Mouse (Mus musculus) ES-E14 (cell line): ENCODE data around the gene Usp35. TPM values are rescaled to one million over a fixed set of nuclear protein-coding genes. Genes with fewer than 3 reads are reported as not detected.

Experiments used
- DNase-seq: peaks from one replicate; pipeline ENCODE4 v3.0.0-alpha.2; 2013; ENCODE audit warnings: low read depth, low spot score
- H3K27ac ChIP-seq: 2 replicates; pipeline ENCODE4 v1.5.1; 2012; ENCODE audit warnings: low read depth, mild to moderate bottlenecking, low read length, moderate library complexity, mixed read lengths; ENCODE audit not compliant: poor library complexity, insufficient read depth, severe bottlenecking
- H3K36me3 ChIP-seq: 2 replicates; pipeline ENCODE4 v1.6.1; 2012; ENCODE audit warnings: mild to moderate bottlenecking, low read length, moderate library complexity, mixed read lengths; ENCODE audit not compliant: control insufficient read depth, poor library complexity, insufficient read depth, severe bottlenecking
- H3K4me1 ChIP-seq, 2 experiments: fragments of 150-350 bp in 1 of 2; sonication (generic) in 1 of 2; 2 replicates each; pipeline ENCODE4 v1.6.1; 2012; ENCODE audit warnings: low read length in 2 of 2, mild to moderate bottlenecking in 1 of 2, mixed read lengths in 1 of 2; ENCODE audit not compliant: control insufficient read depth in 2 of 2, insufficient read depth in 2 of 2, poor library complexity in 1 of 2
- H3K4me3 ChIP-seq, 2 experiments: fragments of 150-350 bp in 1 of 2; sonication (generic) in 1 of 2; 2 replicates each; pipeline ENCODE4 v1.5.1; 2012; ENCODE audit warnings: low read length in 2 of 2, low read depth in 1 of 2, mild to moderate bottlenecking in 1 of 2, mixed read lengths in 1 of 2; ENCODE audit not compliant: insufficient read depth in 1 of 2, poor library complexity in 1 of 2, severe bottlenecking in 1 of 2
- H3K9ac ChIP-seq: 2 replicates; pipeline ENCODE4 v1.6.1; 2012; ENCODE audit warnings: low read depth, mild to moderate bottlenecking, low read length, mixed read lengths; ENCODE audit not compliant: poor library complexity, insufficient read depth, severe bottlenecking
- H3K9me3 ChIP-seq: fragments of 150-350 bp; sonication (generic); 2 replicates; pipeline ENCODE4 v1.6.1; 2012; ENCODE audit warnings: low read depth, mild to moderate bottlenecking, low read length; ENCODE audit not compliant: control insufficient read depth, insufficient read depth
- CHD2 ChIP-seq: IDR thresholded peaks from 2 replicates; pipeline ENCODE4 v1.6.1; 2014; ENCODE audit warnings: mild to moderate bottlenecking, low read depth, low read length, inconsistent platforms
- HCFC1 ChIP-seq: IDR thresholded peaks from 2 replicates; pipeline ENCODE4 v1.6.1; 2012; ENCODE audit warnings: low read length, inconsistent platforms, borderline replicate concordance; ENCODE audit not compliant: insufficient read depth
- MAFK ChIP-seq: IDR thresholded peaks from 2 replicates; pipeline ENCODE4 v1.6.1; 2014; ENCODE audit warnings: mild to moderate bottlenecking, low read depth, low read length, inconsistent platforms; ENCODE audit not compliant: insufficient read depth
- ZC3H11A ChIP-seq: IDR thresholded peaks from 2 replicates; pipeline ENCODE4 v1.6.1; 2012; ENCODE audit warnings: low read depth, mild to moderate bottlenecking, inconsistent platforms, low read length, borderline replicate concordance
- ZNF384 ChIP-seq: IDR thresholded peaks from 2 replicates; pipeline ENCODE4 v1.6.1; 2012; ENCODE audit warnings: low read depth, low read length, inconsistent platforms
- in situ Hi-C, 2 experiments: fragments of 600-800 bp; cut with MboI; formaldehyde crosslinking; loops; one replicate each; pipeline ENCODE4 v1.15.1; 2025; ENCODE audit warnings: low sequenced_read_pairs in 2 of 2, inconsistent platforms in 1 of 2; ENCODE audit not compliant: unreplicated experiment in 2 of 2
- total RNA-seq: library from RNA; depleted of rRNA; stranded (reverse); fragments of 300-350 nt; gene quantifications from 2 replicates; pipeline ENCODE4 v1.2.3, GENCODE M21; 2012; rRNA removed

Gene Usp35
- total RNA-seq, 1 experiment, result 5.8 TPM

DNA sequence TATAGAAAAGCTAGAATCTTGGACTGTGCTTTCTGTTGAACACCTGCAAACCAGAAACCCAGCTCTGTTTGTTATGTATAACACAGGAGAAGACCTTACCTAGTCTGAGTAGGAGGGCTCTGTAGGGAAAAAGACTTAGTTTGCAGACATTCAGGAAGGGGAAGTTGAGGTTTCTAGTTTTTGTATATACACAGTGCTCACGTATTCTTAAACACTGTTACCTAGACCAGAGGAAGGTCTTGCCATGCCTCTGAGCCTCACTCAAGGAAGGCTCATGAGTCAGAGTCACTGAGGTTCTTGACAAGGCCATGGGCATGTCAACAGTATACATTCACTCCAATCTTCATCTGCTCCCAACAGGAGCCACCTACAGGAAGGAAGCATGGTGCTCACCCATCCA is 60.8 kb downstream of the Usp35 start:
- H3K9ac ChIP-seq, result no peak overlapping the region
- no peak for DNase-seq
- no peaks in the 10 kb centered on the region for H3K4me1 ChIP-seq
- in situ Hi-C loops, result no loop called here
- H3K36me3 ChIP-seq, result no peaks in the 10 kb centered on the region
- TF ChIP-seq HCFC1, result no peak
- TF ChIP-seq CHD2, result no peak
- no peak for TF ChIP-seq ZC3H11A
- no peak for TF ChIP-seq ZNF384
- no peak for TF ChIP-seq MAFK
- H3K9me3 ChIP-seq, result no peaks in the 10 kb centered on the region
- H3K27ac ChIP-seq, result no peak overlapping the region
- H3K4me3 ChIP-seq, result no peak overlapping the region

DNA sequence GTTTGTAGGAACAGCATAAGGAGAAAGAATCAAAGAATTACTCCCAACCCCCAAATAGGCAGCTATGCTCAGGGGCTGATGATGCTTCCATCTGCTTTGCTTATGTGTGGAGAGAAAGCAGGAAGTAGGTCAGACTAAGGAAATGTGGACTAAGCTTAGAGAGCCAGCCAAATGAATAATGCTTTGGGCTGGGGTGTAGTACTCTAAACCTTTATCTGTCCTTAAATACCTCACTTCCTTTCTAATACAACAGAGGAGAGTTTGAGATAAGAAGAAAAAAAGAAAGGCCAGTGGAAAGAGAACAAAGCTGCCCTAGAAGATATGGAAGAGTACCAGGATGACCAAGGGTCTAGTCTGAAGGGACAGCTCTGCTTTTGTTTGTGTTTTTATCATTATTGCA is 61.5 kb downstream of the Usp35 start:
- no peak overlapping the region for H3K9ac ChIP-seq
- no peak overlapping the region for H3K4me3 ChIP-seq
- in situ Hi-C loops, result no loop called here
- DNase-seq, result no peak
- H3K4me1 ChIP-seq, result no peaks in the 10 kb centered on the region
- no peak for TF ChIP-seq MAFK
- no peak overlapping the region for H3K27ac ChIP-seq
- H3K9me3 ChIP-seq, result no peaks in the 10 kb centered on the region
- no peaks in the 10 kb centered on the region for H3K36me3 ChIP-seq

DNA sequence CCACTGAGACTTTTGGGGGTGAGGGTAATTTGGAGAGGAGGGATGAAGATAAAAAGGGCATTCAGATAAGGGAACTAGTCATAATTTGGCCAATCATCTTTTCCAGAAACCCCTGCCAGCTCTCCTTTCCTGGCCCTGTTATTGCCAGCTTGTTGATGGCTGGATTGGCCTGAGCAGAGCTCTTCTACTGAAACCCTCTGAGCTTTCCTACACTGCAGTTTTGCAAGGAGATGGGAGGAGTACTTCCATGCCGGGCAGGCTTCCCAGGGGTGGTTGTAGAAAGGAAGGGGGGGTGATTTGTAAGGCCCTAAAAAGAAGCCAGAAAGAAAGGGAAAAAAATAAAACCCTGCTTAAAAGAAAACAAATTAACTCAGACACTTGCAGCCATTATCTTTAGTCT is 69.3 kb downstream of the Usp35 start:
- in situ Hi-C loops, result no loop called here
- H3K27ac ChIP-seq, result no peak overlapping the region
- DNase-seq, result no peak
- H3K4me1 ChIP-seq, result no peaks in the 10 kb centered on the region
- TF ChIP-seq ZNF384, result no peak
- TF ChIP-seq ZC3H11A, result no peak
- no peak for TF ChIP-seq HCFC1
- no peak for TF ChIP-seq MAFK
- no peak for TF ChIP-seq CHD2
- no peaks in the 10 kb centered on the region for H3K9me3 ChIP-seq
- no peak overlapping the region for H3K4me3 ChIP-seq
- H3K9ac ChIP-seq, result no peak overlapping the region
- no peaks in the 10 kb centered on the region for H3K36me3 ChIP-seq

Other genes starting within 250 kb of the Usp35 start
- gene Kctd21, start 307 bp upstream of the Usp35 start, total RNA-seq, result 1.2 and 1.4 TPM in 2 replicates
- gene Alg8, start 39.6 kb upstream of the Usp35 start, total RNA-seq, result 9.0 and 9.7 TPM in 2 replicates
- gene Ndufc2, start 68.0 kb upstream of the Usp35 start, total RNA-seq, result 233 and 286 TPM in 2 replicates
- gene Thrsp, start 85.7 kb upstream of the Usp35 start, total RNA-seq, result 0.85 and 0.89 TPM in 2 replicates
- gene Kctd14, start 119.3 kb upstream of the Usp35 start, total RNA-seq, result 0.09 TPM in 1 of 2 replicates, not detected in the other
- gene Ints4, start 148.9 kb upstream of the Usp35 start, total RNA-seq, result 63.4 and 64.2 TPM in 2 replicates
- 11.1 and 15.5 TPM in 2 replicates for gene Aamdc, start 247.5 kb upstream of the Usp35 start, total RNA-seq
- gene Rsf1, start 247.9 kb upstream of the Usp35 start, total RNA-seq, result 27.0 and 31.1 TPM in 2 replicates